Mouse (Mus musculus) stomach, postnatal 0 days (tissue): ENCODE results near the gene Cnr2.

ENCODE experiments used
- CTCF ChIP-seq: IDR thresholded peaks from 2 replicates; pipeline ENCODE4 v1.5.1; 2016; ENCODE audit warnings: antibody characterized with exemption, low read depth, mild to moderate bottlenecking, moderate library complexity
- EP300 ChIP-seq: optimal IDR thresholded peaks from 2 replicates; pipeline ENCODE3; 2016; ENCODE audit warnings: antibody characterized with exemption

GRCm38 (mm10) chr4:135968271-135968869 lies 73.2 kb downstream of the Cnr2 start:
- TF ChIP-seq CTCF, result no peak
- no peak for TF ChIP-seq EP300
